Mouse (Mus musculus) MEL (cell line): ENCODE results near the gene Zfand3.

Source experiments
- CTCF ChIP-seq, 3 experiments: IDR thresholded peaks in 2 of 3; conservative IDR thresholded peaks in 1 of 3; 2 replicates each; pipeline ENCODE4 v1.5.1; 2011 to 2012; ENCODE audit warnings: low read length in 3 of 3, low read depth in 2 of 3, mild to moderate bottlenecking in 2 of 3, improper control_type of control experiment in 1 of 3, inconsistent platforms in 1 of 3, mixed read lengths in 1 of 3, moderate library complexity in 1 of 3; ENCODE audit not compliant: control insufficient read depth in 1 of 3, insufficient read depth in 1 of 3, poor library complexity in 1 of 3, severe bottlenecking in 1 of 3
- KAT2A ChIP-seq: conservative IDR thresholded peaks from 2 replicates; pipeline ENCODE4 v1.6.1; 2012; ENCODE audit warnings: low read depth, low read length, improper control_type of control experiment, inconsistent platforms
- MYC ChIP-seq: IDR thresholded peaks from 2 replicates; pipeline ENCODE4 v1.6.1; 2011; ENCODE audit warnings: low read depth, mild to moderate bottlenecking, low read length, improper control_type of control experiment, moderate library complexity

DNA sequence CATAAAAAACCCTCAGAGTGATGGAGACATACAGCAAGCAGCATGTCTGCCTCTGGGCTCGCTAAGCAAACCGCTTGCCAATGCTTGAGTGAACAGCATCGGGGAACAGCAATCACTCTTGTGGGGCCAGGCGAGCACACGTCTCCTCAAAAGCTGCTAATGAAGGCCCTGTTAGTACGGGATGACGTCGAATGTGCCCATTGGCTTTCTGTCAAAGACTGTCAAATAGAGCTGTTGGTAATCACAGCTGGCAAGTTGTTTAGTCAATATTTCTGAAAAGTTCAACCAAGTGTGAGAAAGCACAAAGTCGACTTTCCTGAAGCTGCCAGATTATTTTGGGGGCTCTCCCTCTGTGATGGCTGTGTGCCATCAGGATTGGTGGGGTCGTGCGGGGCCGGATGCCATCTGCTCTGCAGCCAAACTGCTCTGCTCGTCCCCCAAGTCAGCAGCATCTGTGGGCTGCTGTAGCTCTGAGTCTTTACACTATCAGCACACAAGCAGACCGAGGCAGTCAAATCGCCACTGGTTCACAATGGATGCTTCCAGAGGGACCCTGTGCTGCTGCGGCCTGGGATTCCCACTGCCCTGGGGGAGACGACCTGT, 237.3 kb downstream of the Zfand3 start:
- no peak for TF ChIP-seq MYC
- no peak for TF ChIP-seq CTCF (IDR thresholded peaks at IDR 0.05 in 2 of 3, conservative IDR thresholded peaks at IDR 0.05 in 1 of 3; ENCODE audit: control insufficient read depth in 1 of 3, insufficient read depth in 1 of 3, low read depth in 2 of 3, low read length in 3 of 3, poor library complexity in 1 of 3, severe bottlenecking in 1 of 3)
- no peak for TF ChIP-seq KAT2A
